Mouse (Mus musculus) frontal cortex, postnatal 25 days (tissue): Measurements from ENCODE around the gene Lrfn4.
A peak's percentile ranks its signal among the peaks of the same experiment; 100 is the strongest.
"Not testable (repeated sequence)": the region's sequence is repeated elsewhere in the genome, so short reads cannot be mapped to it uniquely, and the experiment has no call there.

ENCODE experiments used
- DNase-seq, 2 experiments: peaks; one replicate each; pipeline ENCODE4 v3.0.0; 2022; ENCODE audit warnings: low spot score in 2 of 2

The Lrfn4 gene

GRCm38 (mm10) chr19:4610109-4610508 lies 5.4 kb downstream of the Lrfn4 start:
- no peak for DNase-seq

- no peak for DNase-seq
Measured at GRCm38 (mm10) chr19:4608511-4608910, 7.0 kb downstream of the Lrfn4 start.

GRCm38 (mm10) chr19:4607406-4607805 lies 8.1 kb downstream of the Lrfn4 start:
- no peak for DNase-seq

GRCm38 (mm10) chr19:4605654-4606053 lies 9.8 kb downstream of the Lrfn4 start:
- DNase-seq: no peak

- peak in 1 of 2 experiments; percentile 3 for DNase-seq
Measured at GRCm38 (mm10) chr19:4603801-4604723, 11.4 kb downstream of the Lrfn4 start.

- DNase-seq: no peak
Measured at GRCm38 (mm10) chr19:4602459-4602858, 13.0 kb downstream of the Lrfn4 start.

- DNase-seq: no peak
Measured at GRCm38 (mm10) chr19:4596071-4596470, 19.4 kb downstream of the Lrfn4 start.

- no peak for DNase-seq
Measured at GRCm38 (mm10) chr19:4593792-4594522, 21.5 kb downstream of the Lrfn4 start.

GRCm38 (mm10) chr19:4590025-4590424 lies 25.4 kb downstream of the Lrfn4 start:
- DNase-seq: no peak

GRCm38 (mm10) chr19:4589081-4589480 lies 26.4 kb downstream of the Lrfn4 start:
- no peak for DNase-seq

- DNase-seq: no peak
Measured at GRCm38 (mm10) chr19:4588430-4588829, 27.0 kb downstream of the Lrfn4 start.

GRCm38 (mm10) chr19:4587426-4587825 lies 28.0 kb downstream of the Lrfn4 start:
- DNase-seq: no peak

GRCm38 (mm10) chr19:4586783-4587182 lies 28.7 kb downstream of the Lrfn4 start:
- DNase-seq: not testable (repeated sequence)

GRCm38 (mm10) chr19:4583856-4584255 lies 31.6 kb downstream of the Lrfn4 start:
- DNase-seq: no peak

- no peak for DNase-seq
Measured at GRCm38 (mm10) chr19:4579296-4579695, 36.2 kb downstream of the Lrfn4 start.

- no peak for DNase-seq
Measured at GRCm38 (mm10) chr19:4578799-4579198, 36.7 kb downstream of the Lrfn4 start.

GRCm38 (mm10) chr19:4573241-4573640 lies 42.2 kb downstream of the Lrfn4 start:
- DNase-seq: no peak

GRCm38 (mm10) chr19:4572467-4572866 lies 43.0 kb downstream of the Lrfn4 start:
- DNase-seq: no peak

GRCm38 (mm10) chr19:4572061-4572460 lies 43.4 kb downstream of the Lrfn4 start:
- DNase-seq: no peak

- DNase-seq: no peak
Measured at GRCm38 (mm10) chr19:4571658-4572057, 43.8 kb downstream of the Lrfn4 start.

GRCm38 (mm10) chr19:4570815-4571214 lies 44.7 kb downstream of the Lrfn4 start:
- DNase-seq: no peak

- no peak for DNase-seq
Measured at GRCm38 (mm10) chr19:4570237-4570613, 45.2 kb downstream of the Lrfn4 start.
